Mouse (Mus musculus) ovary, adult 10 weeks (tissue): ENCODE data around the gene Tmc4. TPM values are rescaled to one million over a fixed set of nuclear protein-coding genes. Genes with fewer than 3 reads are reported as not detected.

Experiments used
- polyA plus RNA-seq: library from polyadenylated mRNA; stranded (reverse); fragments of 350-450 nt; fragmentation: Illumina TruSeq; extraction: RNeasy Lipid Tissue Mini Kit (QIAGEN cat#74804); gene quantifications from one replicate; pipeline ENCODE4 v1.2.3, GENCODE M21; 2014

Tmc4 gene
- 11.3 TPM for polyA plus RNA-seq

GRCm38 (mm10) chr7:3677342-3677741 lies at the start of gene Tmc4:
TSS of gene Tmc4 (minus strand) at chr7:3677553.

GRCm38 (mm10) chr7:3720268-3720667 lies 42.9 kb upstream of the Tmc4 start, which contains the start of gene Pirb:
TSS of gene Pirb (minus strand) at chr7:3720391.

GRCm38 (mm10) chr7:3703879-3704441 lies 26.6 kb upstream of the Tmc4 start, which contains the start of gene Rps9:
TSS of gene Rps9 (plus strand) at chr7:3703993.

GRCm38 (mm10) chr7:3692987-3693808 lies 15.8 kb upstream of the Tmc4 start, which contains the start of gene Mboat7:
TSS of gene Mboat7 (minus strand) at chr7:3693523.

GRCm38 (mm10) chr7:3692382-3692986 lies 15.1 kb upstream of the Tmc4 start, which contains the start of gene Tsen34:
TSS of gene Tsen34 (plus strand) at chr7:3692863.

GRCm38 (mm10) chr7:3665215-3666114 lies 11.9 kb downstream of the Tmc4 start, which contains the start of gene Leng1:
TSS of gene Leng1 (minus strand) at chr7:3665840.

GRCm38 (mm10) chr7:3644672-3645487 lies 32.5 kb downstream of the Tmc4 start, which contains the start of gene Cnot3:
TSS of gene Cnot3 (plus strand) at chr7:3645268.

GRCm38 (mm10) chr7:3629543-3630477 lies 47.5 kb downstream of the Tmc4 start, which contains the start of the genes Tfpt and Prpf31:
TSS of gene Tfpt (minus strand) at chr7:3629929.
TSS of gene Prpf31 (plus strand) at chr7:3629985.

GRCm38 (mm10) chr7:3617242-3617995 lies 59.9 kb downstream of the Tmc4 start, which contains the start of gene Ndufa3:
TSS of gene Ndufa3 (plus strand) at chr7:3617373.

GRCm38 (mm10) chr7:3616057-3616388 lies 61.3 kb downstream of the Tmc4 start, which contains the start of gene Oscar:
TSS of gene Oscar (minus strand) at chr7:3616157.

Other genes starting within 250 kb of the Tmc4 start
- gene Tarm1, start 174.9 kb downstream of the Tmc4 start, polyA plus RNA-seq: not detected
- 0.26 TPM for gene Oscar, start 61.4 kb downstream of the Tmc4 start, polyA plus RNA-seq
- 10.4 TPM for gene Ndufa3, start 60.2 kb downstream of the Tmc4 start, polyA plus RNA-seq
- 1.0 TPM for gene Tfpt, start 47.6 kb downstream of the Tmc4 start, polyA plus RNA-seq
- 21.1 TPM for gene Prpf31, start 47.6 kb downstream of the Tmc4 start, polyA plus RNA-seq
- 19.9 TPM for gene Cnot3, start 32.3 kb downstream of the Tmc4 start, polyA plus RNA-seq
- 5.0 TPM for gene Leng1, start 11.7 kb downstream of the Tmc4 start, polyA plus RNA-seq
- 13.3 TPM for gene Tsen34, start 15.3 kb upstream of the Tmc4 start, polyA plus RNA-seq
- gene Mboat7, start 16.0 kb upstream of the Tmc4 start, polyA plus RNA-seq: 56.0 TPM
- 11.4 TPM for gene Rps9, start 26.4 kb upstream of the Tmc4 start, polyA plus RNA-seq
- 5.2 TPM for gene Pirb, start 42.8 kb upstream of the Tmc4 start, polyA plus RNA-seq
- not detected for gene Gm15448, start 148.1 kb upstream of the Tmc4 start, polyA plus RNA-seq
- gene Pira2, start 167.5 kb upstream of the Tmc4 start, polyA plus RNA-seq: 1.5 TPM
- 0.23 TPM for gene Gm14548, start 220.6 kb upstream of the Tmc4 start, polyA plus RNA-seq
- gene Lilra6, start 237.9 kb upstream of the Tmc4 start, polyA plus RNA-seq: not detected